14 mouse cellular contexts compared by ENCODE assay signal in the genomic region with DNA sequence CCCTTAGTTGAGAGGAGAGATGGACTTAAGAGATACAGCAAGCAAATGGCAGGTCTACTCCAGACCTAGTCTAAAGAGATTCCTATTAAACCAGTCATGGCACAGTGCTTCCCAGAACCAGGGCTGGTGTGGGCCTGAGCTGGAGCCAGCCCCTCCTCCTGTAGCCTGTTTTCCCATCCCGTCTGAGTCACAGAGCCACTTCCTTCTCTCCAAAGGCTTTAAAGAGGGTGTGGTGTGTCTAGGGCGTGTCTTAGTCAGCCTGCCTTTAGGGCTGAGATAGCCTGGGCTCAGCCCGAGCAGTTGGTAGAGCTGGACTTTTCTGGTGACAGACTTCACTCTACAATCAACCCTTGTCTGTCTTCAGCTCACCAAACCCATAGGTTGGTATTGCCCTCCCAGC. TPM values are rescaled to one million over a fixed set of nuclear protein-coding genes. Genes with fewer than 3 reads are reported as not detected.
DNase-seq lines count a peak whose midpoint lies in the region; ATAC-seq and TF ChIP-seq lines count a peak whose summit lies in the region.
"Had no signal": no experiment of that assay in that cellular context is flagged by ENCODE, and none has a peak within 500 bp of the region (broad histone marks: within the 10 kb centered on the region; RNA-seq: fewer than 3 reads in every experiment).

No protein-coding gene starts in this region.

- H3K4me3 ChIP-seq in lung, postnatal 0 days (ENCODE audit: low read depth, low read length) = no peak overlapping the region
- no peak overlapping the region for H3K4me3 ChIP-seq in myocyte
- no peak overlapping the region for H3K4me3 ChIP-seq in hindbrain, embryonic 11.5 days (ENCODE audit: low read depth, low read length)

- no peaks in the 10 kb centered on the region for H3K9me3 ChIP-seq in lung, postnatal 0 days (ENCODE audit: low read length)
- no peaks in the 10 kb centered on the region for H3K9me3 ChIP-seq in hindbrain, embryonic 11.5 days (ENCODE audit: control insufficient read depth, low read length)

- H3K27ac ChIP-seq in lung, postnatal 0 days (ENCODE audit: low read length) = no peak overlapping the region
- no peak overlapping the region for H3K27ac ChIP-seq in hindbrain, embryonic 11.5 days (ENCODE audit: low read depth, low read length)
- H3K27ac ChIP-seq: macrophage had no signal

- no peak for TF ChIP-seq EP300 in lung, postnatal 0 days (IDR thresholded peaks at IDR 0.05)

- H3K36me3 ChIP-seq in lung, postnatal 0 days (ENCODE audit: insufficient read depth, low read length) = no peaks in the 10 kb centered on the region
- peaks cover 37% of the 10 kb centered on the region for H3K36me3 ChIP-seq in myocyte (ENCODE audit: control insufficient read depth, insufficient read depth)
- H3K36me3 ChIP-seq in hindbrain, embryonic 11.5 days (ENCODE audit: control insufficient read depth, insufficient read depth, low read length) = no peaks in the 10 kb centered on the region; the same call in 1 of the 2 replicates

- WGBS in lung, postnatal 0 days = 57% methylated on average over 3 of the region's 3 CpGs
- WGBS in hindbrain, embryonic 11.5 days = 74% methylated on average over 3 of the region's 3 CpGs

- ATAC-seq in lung, postnatal 0 days = peak; percentile 45
- no peak for ATAC-seq in hindbrain, embryonic 11.5 days (ENCODE audit: low FRiP score)
- ATAC-seq: hindbrain, embryonic 16.5 days had no signal

- no peaks in the 10 kb centered on the region for H3K79me2 ChIP-seq in myocyte (ENCODE audit: control insufficient read depth, insufficient read depth)

- no peak overlapping the region for H3ac ChIP-seq in myocyte (ENCODE audit: control insufficient read depth, insufficient read length)

- peak; percentile 34 for TF ChIP-seq POLR2A in myocyte (IDR thresholded peaks at IDR 0.05; ENCODE audit: insufficient read length, low read depth)

- no peak for TF ChIP-seq CTCF in lung, postnatal 0 days (IDR thresholded peaks at IDR 0.05)

- peak; percentile 18 for DNase-seq in lung, postnatal 0 days (ENCODE audit: low spot score)
- DNase-seq in lung, postnatal 10 days = no peak
- peak; percentile 93 for DNase-seq in NIH3T3 (ENCODE audit: low read depth)
- DNase-seq in heart, adult 9 months (ENCODE audit: low spot score in 2 of 2) = peak; percentile 66 to 67
- no peak for DNase-seq in hindbrain, embryonic 11.5 days (ENCODE audit: low spot score)
- no peak for DNase-seq in ovary, postnatal 14 days (ENCODE audit: low spot score)
- DNase-seq in retina, postnatal 1 day = no peak
- DNase-seq: kidney, postnatal 10 days; left cerebral cortex, postnatal 4 days; right cerebral cortex, postnatal 14 days; thymus, adult 2 months had no signal

- H3K9ac ChIP-seq in lung, postnatal 0 days (replicated peaks; ENCODE audit: low read depth) = no peak overlapping the region
- no peak overlapping the region for H3K9ac ChIP-seq in hindbrain, embryonic 11.5 days (ENCODE audit: low read depth, low read length)

- H3K4me2 ChIP-seq in lung, postnatal 0 days (replicated peaks; ENCODE audit: low read depth, low read length) = no peak overlapping the region
- peak overlapping the region; percentile 62 for H3K4me2 ChIP-seq in myocyte (ENCODE audit: low read depth)
- no peak overlapping the region for H3K4me2 ChIP-seq in hindbrain, embryonic 11.5 days (replicated peaks; ENCODE audit: low read depth, low read length)

- peaks cover 4% of the 10 kb centered on the region; the same call in 1 of the 2 replicates for H3K4me1 ChIP-seq in lung, postnatal 0 days (ENCODE audit: insufficient read depth, low read depth, low read length)
- H3K4me1 ChIP-seq in hindbrain, embryonic 11.5 days (replicated peaks; ENCODE audit: control insufficient read depth, insufficient read depth, low read length) = no peaks in the 10 kb centered on the region

- no peaks in the 10 kb centered on the region for H3K27me3 ChIP-seq in lung, postnatal 0 days (replicated peaks; ENCODE audit: insufficient read depth, low read length)
- H3K27me3 ChIP-seq in myocyte (ENCODE audit: control insufficient read depth, insufficient read depth, insufficient read length) = no peaks in the 10 kb centered on the region
- H3K27me3 ChIP-seq in hindbrain, embryonic 11.5 days (ENCODE audit: control insufficient read depth, insufficient read depth, low read length) = no peaks in the 10 kb centered on the region

TF ChIP-seq in myocyte, 11 proteins besides CTCF, POLR2A, EP300 and RAD21:
- TF ChIP-seq MYOG (IDR thresholded peaks at IDR 0.05; ENCODE audit: control insufficient read depth in 1 of 3, insufficient read depth in 1 of 3, insufficient read length in 2 of 3, low read depth in 2 of 3) (peak in 1 of 3 experiments; percentile 43), TCF3 (IDR thresholded peaks at IDR 0.05; ENCODE audit: insufficient read length, low read depth) (no peak)

RNA-seq across cellular contexts. Expression of gene Ipo9, which starts 36.6 kb away (rescaled TPM):
- polyA plus RNA-seq in lung, postnatal 0 days (2015; fragmentation: Nextera tagmentation; extraction: Ambion mirVana) = 26.1 and 30.7 TPM in 2 replicates
- polyA plus RNA-seq in myocyte (2012; fragmentation: generic; extraction: Trizol) = 55.5 TPM
- 176 and 217 TPM in 2 replicates for polyA plus RNA-seq in hindbrain, embryonic 11.5 days (2014; fragmentation: Nextera tagmentation; extraction: Ambion mirVana)

Comparison
In these comparisons a context has a peak if more than half of its experiments do, and no peak if none do; other contexts are left out.
1. DNase-seq: peak in lung, postnatal 0 days (single experiment), NIH3T3 (single experiment) and heart, adult 9 months (2 of 2); none in lung, postnatal 10 days (single experiment), hindbrain, embryonic 11.5 days (single experiment), ovary, postnatal 14 days (single experiment) and retina, postnatal 1 day (single experiment).